Mouse (Mus musculus) T-cell, adult 2 months (primary cell): Measurements from ENCODE around the gene Msh2.

Experiments
- DNase-seq: peaks from one replicate; pipeline ENCODE4 v3.0.0; 2022; ENCODE audit warnings: low spot score

Msh2 gene

DNA sequence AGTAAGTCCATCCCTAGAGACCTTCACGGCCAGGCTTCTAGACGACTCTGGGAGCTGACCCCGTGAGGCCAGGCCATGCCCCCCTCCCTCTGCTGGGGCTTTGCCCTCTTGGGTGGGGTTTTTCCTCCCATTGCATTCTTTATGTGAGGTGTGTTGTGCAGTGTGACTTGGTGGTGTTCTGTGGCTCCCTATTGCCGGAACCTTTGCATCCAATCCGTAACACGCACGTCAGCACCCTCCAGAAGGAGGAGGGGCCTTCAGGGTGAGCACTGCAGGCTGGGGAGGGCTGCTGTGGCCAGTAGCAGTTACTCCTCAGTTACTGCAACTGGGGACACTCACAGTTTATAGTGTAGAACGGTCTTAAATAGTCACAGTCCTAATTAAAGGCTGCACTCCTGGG is 28.0 kb downstream of the Msh2 start:
- no peak for DNase-seq

DNA sequence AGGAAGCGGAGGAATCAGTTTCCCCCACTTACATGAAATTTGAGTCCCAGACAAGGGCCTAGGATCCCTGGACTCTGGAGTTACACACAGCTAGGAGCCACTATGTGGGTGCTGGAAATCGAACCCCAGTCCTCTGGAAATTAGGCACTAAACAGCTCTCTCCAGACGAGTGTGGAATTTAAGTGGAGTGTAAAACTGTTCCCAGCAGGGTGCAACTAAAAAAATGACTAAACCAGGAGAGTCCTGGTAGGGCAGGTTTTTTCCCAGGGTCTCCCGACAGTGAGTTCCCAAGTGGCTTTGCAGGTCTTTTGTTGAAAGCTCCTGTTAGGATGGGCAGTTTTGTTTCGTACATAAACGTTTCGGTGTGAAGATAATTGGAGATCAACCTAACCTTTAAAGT is 52.6 kb downstream of the Msh2 start:
- no peak for DNase-seq

DNA sequence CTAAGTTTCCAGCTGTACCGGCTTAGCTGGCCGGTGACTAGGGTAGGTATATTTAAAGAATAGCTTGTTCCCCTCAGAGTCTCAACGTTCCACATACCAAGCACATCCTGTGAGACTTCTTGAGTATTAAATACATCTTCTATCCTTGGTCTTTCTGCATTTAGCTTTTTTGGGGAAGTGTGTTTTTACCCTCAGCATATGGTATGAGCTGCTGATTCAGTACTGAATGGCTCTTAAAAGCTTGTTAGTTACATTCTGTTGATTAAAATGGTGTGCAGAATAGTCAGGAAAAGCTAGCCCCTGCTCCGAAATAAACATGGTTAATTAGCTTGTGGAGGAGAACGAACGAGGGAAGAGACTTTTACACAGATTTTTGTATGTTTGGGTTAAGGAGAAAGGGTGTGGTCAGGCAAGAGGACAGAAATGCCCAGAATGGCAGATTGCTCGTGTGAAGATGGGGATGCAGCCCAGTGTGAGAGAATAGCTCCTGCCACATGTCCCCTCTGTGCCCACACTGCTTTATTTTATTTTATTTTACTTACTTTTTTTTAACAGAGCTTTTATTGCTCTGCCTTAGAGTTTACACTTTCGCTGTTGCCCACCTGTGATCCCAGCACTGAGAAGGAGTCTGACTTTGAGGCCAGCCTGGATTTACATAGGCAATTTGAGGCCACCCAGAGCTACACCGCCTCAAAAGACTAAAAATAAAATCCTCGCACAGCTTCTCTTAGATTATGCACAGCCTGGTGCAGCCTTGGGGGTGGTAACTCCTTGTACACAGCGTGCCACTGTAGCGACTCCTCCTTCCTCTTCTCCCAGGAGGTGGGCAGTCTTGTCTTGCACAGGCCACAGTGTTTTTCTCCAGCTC is 54.6 kb downstream of the Msh2 start:
- DNase-seq, result no peak

DNA sequence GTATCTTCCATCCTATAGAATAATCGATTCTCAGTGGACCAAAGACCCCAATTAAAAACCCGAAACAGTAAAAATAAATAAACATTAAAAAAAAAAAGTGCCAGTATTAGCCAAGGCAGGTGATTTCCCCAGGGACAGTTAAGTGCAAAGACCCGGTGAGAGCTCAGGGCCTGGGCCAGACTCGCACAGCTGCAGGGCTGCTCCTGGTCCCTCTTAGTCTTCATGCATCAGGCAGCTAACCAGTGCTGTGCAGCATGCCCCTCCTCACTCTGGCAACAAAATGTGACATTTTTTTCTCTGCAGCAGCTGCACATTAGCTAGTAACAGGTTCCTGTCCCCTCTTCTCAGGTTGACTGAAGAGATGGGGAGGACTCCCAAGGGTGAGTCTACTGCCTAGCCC is 59.8 kb downstream of the Msh2 start:
- DNase-seq, result no peak

DNA sequence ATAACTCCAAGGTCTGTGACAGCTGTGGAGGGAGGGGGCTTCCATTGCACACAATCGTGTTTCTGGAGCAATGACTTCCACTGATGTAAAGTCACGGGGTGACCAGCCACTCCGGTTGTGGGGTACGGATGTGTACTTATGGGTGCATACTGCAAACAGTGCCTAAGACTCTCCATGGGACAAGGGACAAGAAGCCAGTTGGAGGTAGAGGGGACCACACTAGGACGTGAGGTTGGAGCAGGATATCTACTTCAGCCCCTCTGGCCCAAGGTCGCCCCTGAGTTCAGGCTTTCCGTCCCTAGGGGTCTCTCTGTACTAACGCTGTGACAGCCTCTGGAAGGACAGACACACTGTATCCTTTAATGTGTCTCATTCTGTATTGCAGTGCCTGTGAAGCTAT is 62.3 kb downstream of the Msh2 start:
- DNase-seq, result no peak

DNA sequence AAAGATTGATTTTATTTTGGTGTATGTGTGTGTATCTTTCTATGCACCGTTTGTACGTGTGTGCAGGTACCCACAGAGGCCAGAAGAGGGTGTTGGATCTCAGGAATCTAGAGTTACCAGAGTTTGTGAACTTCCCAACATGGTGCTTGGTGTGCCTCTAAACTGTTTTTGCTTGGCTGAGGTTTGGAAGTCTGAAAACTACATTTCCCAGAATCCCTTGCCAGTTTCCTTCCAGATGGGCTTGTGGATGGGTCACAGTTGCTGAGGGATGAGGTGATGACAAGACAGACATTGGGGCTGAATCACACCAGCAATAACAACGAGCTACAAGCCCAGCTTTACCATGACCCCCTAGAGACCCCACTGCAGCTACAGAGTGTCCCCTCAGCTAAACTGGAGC is 65.0 kb downstream of the Msh2 start:
- DNase-seq, result no peak

DNA sequence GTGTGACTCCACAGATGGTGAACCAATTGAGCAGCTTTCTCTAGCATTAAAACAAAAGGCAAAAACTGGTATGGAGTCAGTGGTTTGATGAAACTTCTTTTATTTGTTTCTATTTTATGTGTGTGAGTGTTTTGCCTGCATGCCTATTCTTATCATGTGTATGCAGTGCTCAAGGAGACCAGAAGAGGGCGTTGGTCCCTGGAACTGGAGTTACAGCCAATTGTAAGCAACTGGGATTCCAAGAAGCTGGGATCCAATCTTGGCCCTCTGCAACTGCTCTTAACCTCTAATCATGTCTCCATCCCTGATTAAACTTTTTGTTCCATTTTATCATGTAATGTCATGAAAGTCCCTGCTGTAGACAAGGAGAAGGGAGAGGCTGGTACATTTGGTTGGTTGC is 67.7 kb downstream of the Msh2 start:
- DNase-seq, result no peak

DNA sequence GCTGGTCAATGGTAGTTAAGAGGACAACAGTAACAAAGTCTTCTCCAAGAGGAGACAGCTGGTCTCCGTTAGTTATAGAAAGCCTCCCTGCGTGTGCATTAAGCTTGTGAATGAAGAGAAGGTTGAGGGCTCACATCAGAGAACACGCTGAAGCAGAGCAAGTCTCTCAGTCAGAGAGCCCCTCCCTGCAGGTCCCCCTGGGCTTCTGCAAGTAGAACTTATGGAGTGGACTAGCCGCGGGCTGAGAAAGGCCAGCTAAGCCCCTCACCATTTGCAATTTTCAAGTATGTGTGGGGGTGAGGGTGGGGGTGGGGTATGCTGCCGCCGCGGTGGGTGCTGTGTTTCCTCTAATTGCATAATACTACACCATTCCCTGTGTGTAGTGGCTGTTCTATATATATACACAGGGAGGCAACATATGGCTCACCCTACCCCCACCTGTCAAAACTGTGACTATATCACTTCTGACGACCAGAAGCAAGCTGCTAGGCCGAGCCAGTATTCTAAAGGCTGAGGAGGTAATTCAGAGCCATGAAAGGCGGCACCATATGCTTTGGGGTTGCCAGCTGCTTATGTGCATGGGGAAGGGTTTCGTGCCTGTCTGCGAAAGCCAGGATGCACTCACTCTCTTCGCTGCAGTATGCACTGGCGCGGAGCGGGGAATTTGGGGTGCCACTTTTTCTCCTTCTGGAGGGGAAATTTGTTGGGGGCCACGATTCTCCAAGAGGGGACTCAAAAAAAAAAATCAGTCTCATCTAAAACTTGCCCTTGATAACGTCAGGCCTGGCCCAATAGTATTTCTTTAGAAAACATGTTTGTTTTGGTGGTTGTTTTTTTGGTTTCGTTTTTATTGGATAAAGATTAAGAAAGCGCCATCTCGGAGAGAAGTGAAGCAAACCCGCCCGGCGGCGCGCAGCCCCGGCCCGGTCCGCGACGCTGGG is 73.1 kb downstream of the Msh2 start:
- DNase-seq, result no peak

DNA sequence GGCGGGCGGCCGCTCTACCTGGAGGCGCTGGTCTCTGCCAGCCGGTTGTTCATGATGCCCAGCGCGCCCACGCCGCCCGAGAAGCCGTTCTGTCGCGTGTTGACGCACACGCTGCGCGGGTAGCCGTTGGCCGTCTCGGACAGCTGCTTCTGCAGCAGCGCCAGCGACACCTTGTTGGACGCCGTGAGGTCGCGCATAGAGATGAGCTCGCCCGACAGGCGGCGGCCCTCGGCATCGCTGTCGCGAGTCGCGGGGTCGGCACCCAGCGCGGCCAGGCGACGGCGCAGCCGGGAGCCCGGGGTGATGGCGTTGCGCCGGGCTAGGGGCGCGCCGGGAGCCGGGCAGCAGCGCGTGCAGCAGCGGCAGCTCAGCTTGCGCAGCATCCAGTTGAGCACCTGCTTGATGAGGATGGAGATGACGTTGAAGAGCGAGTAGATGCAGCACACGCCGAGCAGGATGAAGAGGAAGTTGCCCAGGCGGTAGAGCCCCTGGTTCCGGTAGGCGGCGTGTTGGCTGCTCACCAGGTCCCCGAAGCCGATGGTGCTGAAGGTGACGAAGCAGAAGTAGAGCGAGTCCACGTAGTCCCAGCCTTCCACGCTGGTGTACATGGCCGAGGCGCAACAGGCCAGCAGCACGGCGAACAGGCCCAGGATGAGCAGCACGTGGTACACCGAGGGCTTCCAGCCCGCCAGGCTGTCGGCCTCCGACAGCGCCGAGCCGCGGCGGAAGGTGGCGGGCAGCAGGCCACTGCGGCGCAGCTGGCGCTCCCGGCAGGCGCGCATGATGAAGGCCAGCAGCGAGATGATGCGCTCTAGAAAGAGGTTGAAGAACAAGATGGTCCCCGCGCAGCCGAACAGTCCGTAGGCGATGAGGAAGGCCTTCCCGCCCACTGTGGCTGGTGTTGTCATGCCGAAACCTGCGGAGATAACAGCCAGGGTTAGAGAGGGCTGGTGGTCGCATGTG is 74.1 kb downstream of the Msh2 start:
- peak; percentile 38 for DNase-seq

DNA sequence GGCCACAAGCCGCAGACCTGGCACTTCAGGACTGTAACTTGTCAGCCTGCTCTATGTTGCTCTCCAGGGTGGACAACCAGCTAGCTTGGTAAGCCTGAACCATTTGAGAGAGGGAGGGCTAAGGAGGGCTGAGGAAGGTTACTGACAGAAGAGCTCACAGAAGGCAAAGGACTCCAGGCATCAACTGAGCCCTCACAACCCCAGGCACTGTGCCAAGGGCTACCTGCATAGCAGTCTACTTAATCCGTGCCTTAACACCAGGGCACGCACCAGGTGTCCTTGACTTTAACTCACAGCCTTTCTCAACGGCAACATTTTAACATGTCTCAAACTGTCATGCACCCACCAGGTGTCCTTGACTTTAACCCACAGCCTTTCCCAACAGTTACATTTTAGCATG is 88.2 kb downstream of the Msh2 start:
- no peak for DNase-seq

DNA sequence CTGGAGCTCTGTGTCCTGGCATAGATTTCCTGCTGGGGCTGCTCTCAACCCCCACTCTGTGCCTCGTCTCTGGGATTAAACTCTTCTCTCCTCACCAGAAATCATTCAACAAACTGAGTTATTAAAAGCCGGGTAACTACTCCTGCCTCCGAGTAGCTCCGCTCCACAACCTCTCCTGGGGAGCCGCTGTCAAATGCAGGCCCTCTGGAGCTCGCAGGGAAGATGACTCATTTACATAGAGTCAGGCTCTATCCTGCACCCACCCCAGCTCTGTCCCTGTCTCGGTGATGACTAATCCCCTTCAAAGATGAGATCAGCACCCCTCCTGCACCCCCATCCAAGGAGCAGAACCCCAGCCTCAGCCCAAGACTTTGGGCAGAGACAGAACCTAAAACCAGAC is 91.0 kb downstream of the Msh2 start:
- no peak for DNase-seq

DNA sequence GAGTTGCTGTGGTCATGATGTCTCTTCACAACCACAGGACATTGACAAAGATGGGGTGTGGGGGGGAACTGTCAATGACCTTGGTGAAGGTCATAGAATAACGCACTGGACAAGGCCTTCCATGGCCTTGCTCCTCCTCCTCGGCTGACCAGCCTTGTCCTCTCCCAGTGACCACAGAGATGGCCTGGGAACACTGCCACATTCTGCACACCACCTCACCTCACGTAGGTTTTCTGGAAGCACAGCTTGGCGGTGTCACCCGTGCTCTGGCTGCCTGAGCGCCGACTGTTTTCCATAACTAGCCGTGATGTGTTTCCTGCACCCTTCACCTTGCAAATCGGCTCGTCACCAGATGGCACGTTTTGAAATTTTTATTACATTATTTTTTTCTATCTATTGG is 92.9 kb downstream of the Msh2 start:
- no peak for DNase-seq

DNA sequence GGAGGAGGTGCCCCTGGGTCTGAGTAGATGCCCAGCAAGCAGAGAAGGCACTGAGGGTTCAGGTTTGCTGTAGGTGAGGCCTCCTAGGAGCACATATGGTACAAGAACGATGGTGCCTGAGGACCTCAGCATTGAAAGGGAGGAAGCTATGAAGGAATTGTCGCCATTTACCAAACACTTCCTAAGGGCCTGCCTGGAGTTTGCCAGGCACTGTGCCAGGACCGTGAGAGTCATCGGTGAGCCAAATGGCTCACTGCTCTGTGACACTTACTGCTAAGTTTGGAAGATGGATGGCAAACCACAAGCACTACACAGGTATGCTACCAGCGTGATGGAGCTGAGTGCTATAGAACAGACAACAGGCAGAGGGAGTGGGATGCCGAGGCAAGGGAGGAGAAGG is 94.8 kb downstream of the Msh2 start:
- DNase-seq, result no peak

DNA sequence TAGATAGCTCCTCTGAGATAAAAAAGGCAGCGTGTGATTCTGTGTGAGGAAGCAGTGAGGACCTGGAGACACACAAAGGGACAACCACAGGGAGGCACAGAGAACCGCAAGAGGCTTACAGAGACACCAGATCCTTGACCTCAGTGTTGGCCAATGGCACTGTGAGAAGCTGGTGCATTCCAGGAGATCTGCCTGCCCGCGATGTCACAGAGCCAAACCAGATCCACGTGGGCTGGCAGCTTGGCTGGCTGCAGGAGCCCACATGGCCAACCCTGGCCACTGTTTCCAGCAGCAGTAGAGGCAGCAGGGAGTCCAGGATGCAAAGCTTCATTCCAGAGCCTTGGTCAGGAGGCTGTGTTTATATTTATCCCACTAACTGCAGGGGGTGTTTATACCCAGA is 98.6 kb downstream of the Msh2 start:
- DNase-seq, result no peak

DNA sequence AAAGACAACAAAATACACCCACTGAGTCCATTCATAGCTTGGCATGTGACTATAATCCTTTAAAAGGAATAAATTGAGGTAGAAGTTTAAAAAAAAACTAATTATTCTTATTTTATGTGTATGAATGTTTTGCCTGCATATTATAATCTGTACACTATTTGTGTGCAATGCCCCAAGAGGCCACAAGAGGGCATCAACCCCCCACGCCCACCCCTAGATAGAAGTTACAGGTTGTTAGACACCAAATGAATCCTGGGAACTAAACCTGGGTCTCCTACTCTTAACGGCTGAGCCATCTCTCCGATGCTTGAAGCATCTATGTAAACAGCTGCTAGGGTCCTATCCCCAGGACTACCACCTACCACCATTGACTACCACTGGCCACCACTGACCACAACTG is 101.0 kb downstream of the Msh2 start:
- DNase-seq, result no peak
